Mouse (Mus musculus): ENCODE results near the gene Abcb8. TPM values are rescaled to one million over a fixed set of nuclear protein-coding genes. Genes with fewer than 3 reads are reported as not detected.

The Abcb8 gene
- polyA plus RNA-seq, 1 experiment from 2014 or later: 34.1 TPM

GRCm38 (mm10) chr5:24363467-24363866 is 30.0 kb upstream of the Abcb8 start:
- Histone ChIP-seq H3K4me1 (ENCODE audit: control insufficient read depth, insufficient read depth, low read length) (no peaks in the 10 kb centered on the region; the same call in 1 of the 2 replicates), H3K36me3 (ENCODE audit: control insufficient read depth, insufficient read depth, low read length) (no peaks in the 10 kb centered on the region), H3K9ac (ENCODE audit: low read length) (no peak overlapping the region), H3K4me3 (ENCODE audit: low read depth, low read length) (no peak overlapping the region), H3K27ac (ENCODE audit: low read depth, low read length) (no peak overlapping the region), H3K27me3 (ENCODE audit: control insufficient read depth, insufficient read depth, low read length) (no peaks in the 10 kb centered on the region), H3K4me2 (no peak overlapping the region), H3K9me3 (ENCODE audit: control insufficient read depth, low read length) (no peaks in the 10 kb centered on the region)
- ATAC-seq (ENCODE audit: low FRiP score) (no peak), DNase-seq (ENCODE audit: low spot score, missing footprints) (no peak)
- WGBS: 72% methylated on average over 2 of the region's 2 CpGs

GRCm38 (mm10) chr5:24364061-24364460 is 29.4 kb upstream of the Abcb8 start:
- H3K4me2 ChIP-seq: no peak overlapping the region
- H3K36me3 ChIP-seq (ENCODE audit: control insufficient read depth, insufficient read depth, low read length): no peaks in the 10 kb centered on the region
- H3K4me3 ChIP-seq (ENCODE audit: low read depth, low read length): no peak overlapping the region
- ATAC-seq (ENCODE audit: low FRiP score) (no peak), DNase-seq (ENCODE audit: low spot score, missing footprints) (no peak)
- H3K4me1 ChIP-seq (ENCODE audit: control insufficient read depth, insufficient read depth, low read length): no peaks in the 10 kb centered on the region; the same call in 1 of the 2 replicates
- no peaks in the 10 kb centered on the region for H3K9me3 ChIP-seq (ENCODE audit: control insufficient read depth, low read length)
- WGBS: 62% methylated on average over 3 of the region's 3 CpGs
- no peak overlapping the region for H3K9ac ChIP-seq (ENCODE audit: low read length)
- no peak overlapping the region for H3K27ac ChIP-seq (ENCODE audit: low read depth, low read length)
- H3K27me3 ChIP-seq (ENCODE audit: control insufficient read depth, insufficient read depth, low read length): no peaks in the 10 kb centered on the region

GRCm38 (mm10) chr5:24364508-24364907 is 29.0 kb upstream of the Abcb8 start, which contains the start of gene Nos3:
Nos3 (plus strand) TSS chr5:24364810.
- Histone ChIP-seq H3K4me1 (ENCODE audit: control insufficient read depth, insufficient read depth, low read length) (no peaks in the 10 kb centered on the region; the same call in 1 of the 2 replicates), H3K4me3 (ENCODE audit: low read depth, low read length) (no peak within 1 kb of the TSS), H3K9me3 (ENCODE audit: control insufficient read depth, low read length) (no peaks in the 10 kb centered on the region), H3K27me3 (ENCODE audit: control insufficient read depth, insufficient read depth, low read length) (no peaks in the 10 kb centered on the region), H3K36me3 (ENCODE audit: control insufficient read depth, insufficient read depth, low read length) (no peaks in the 10 kb centered on the region), H3K9ac (ENCODE audit: low read length) (no peak within 1 kb of the TSS), H3K27ac (ENCODE audit: low read depth, low read length) (no peak within 1 kb of the TSS), H3K4me2 (no peak within 1 kb of the TSS)
- 32% methylated on average over 12 of the region's 12 CpGs for WGBS
- no peak for ATAC-seq (ENCODE audit: low FRiP score)
- no peak for DNase-seq (ENCODE audit: low spot score, missing footprints)

GRCm38 (mm10) chr5:24364963-24365362 is 28.5 kb upstream of the Abcb8 start:
- H3K4me2 ChIP-seq: no peak overlapping the region
- no peaks in the 10 kb centered on the region for H3K27me3 ChIP-seq (ENCODE audit: control insufficient read depth, insufficient read depth, low read length)
- WGBS: 83% methylated on average over 10 of the region's 10 CpGs
- H3K4me3 ChIP-seq (ENCODE audit: low read depth, low read length): no peak overlapping the region
- no peaks in the 10 kb centered on the region; the same call in 1 of the 2 replicates for H3K4me1 ChIP-seq (ENCODE audit: control insufficient read depth, insufficient read depth, low read length)
- no peak for DNase-seq (ENCODE audit: low spot score, missing footprints)
- H3K36me3 ChIP-seq (ENCODE audit: control insufficient read depth, insufficient read depth, low read length): no peaks in the 10 kb centered on the region
- no peaks in the 10 kb centered on the region for H3K9me3 ChIP-seq (ENCODE audit: control insufficient read depth, low read length)
- H3K27ac ChIP-seq (ENCODE audit: low read depth, low read length): no peak overlapping the region
- ATAC-seq (ENCODE audit: low FRiP score): no peak
- H3K9ac ChIP-seq (ENCODE audit: low read length): no peak overlapping the region

- Histone ChIP-seq H3K4me2 (no peak overlapping the region), H3K27me3 (ENCODE audit: control insufficient read depth, insufficient read depth, low read length) (no peaks in the 10 kb centered on the region), H3K9ac (ENCODE audit: low read length) (no peak overlapping the region), H3K9me3 (ENCODE audit: control insufficient read depth, low read length) (no peaks in the 10 kb centered on the region), H3K36me3 (ENCODE audit: control insufficient read depth, insufficient read depth, low read length) (no peaks in the 10 kb centered on the region), H3K4me1 (ENCODE audit: control insufficient read depth, insufficient read depth, low read length) (no peaks in the 10 kb centered on the region; the same call in 1 of the 2 replicates), H3K27ac (ENCODE audit: low read depth, low read length) (no peak overlapping the region), H3K4me3 (ENCODE audit: low read depth, low read length) (no peak overlapping the region)
- DNase-seq (ENCODE audit: low spot score, missing footprints) (no peak), ATAC-seq (ENCODE audit: low FRiP score) (no peak)
- WGBS: 50% methylated on average over 5 of the region's 5 CpGs
Observed at GRCm38 (mm10) chr5:24365528-24365927, 27.9 kb upstream of the Abcb8 start.

- H3K9me3 ChIP-seq (ENCODE audit: control insufficient read depth, low read length): no peaks in the 10 kb centered on the region
- ATAC-seq (ENCODE audit: low FRiP score): no peak
- no peak overlapping the region for H3K4me3 ChIP-seq (ENCODE audit: low read depth, low read length)
- no peak for DNase-seq (ENCODE audit: low spot score, missing footprints)
- H3K9ac ChIP-seq (ENCODE audit: low read length): no peak overlapping the region
- H3K27ac ChIP-seq (ENCODE audit: low read depth, low read length): no peak overlapping the region
- H3K4me1 ChIP-seq (ENCODE audit: control insufficient read depth, insufficient read depth, low read length): no peaks in the 10 kb centered on the region; the same call in 1 of the 2 replicates
- no peaks in the 10 kb centered on the region for H3K36me3 ChIP-seq (ENCODE audit: control insufficient read depth, insufficient read depth, low read length)
- WGBS: 85% methylated on average over 9 of the region's 9 CpGs
- no peaks in the 10 kb centered on the region for H3K27me3 ChIP-seq (ENCODE audit: control insufficient read depth, insufficient read depth, low read length)
- H3K4me2 ChIP-seq: no peak overlapping the region
Observed at GRCm38 (mm10) chr5:24366426-24366825, 27.0 kb upstream of the Abcb8 start.

- DNase-seq (ENCODE audit: low spot score, missing footprints): no peak
- Histone ChIP-seq H3K27me3 (ENCODE audit: control insufficient read depth, insufficient read depth, low read length) (no peaks in the 10 kb centered on the region), H3K4me1 (ENCODE audit: control insufficient read depth, insufficient read depth, low read length) (no peaks in the 10 kb centered on the region), H3K4me2 (no peak overlapping the region), H3K4me3 (ENCODE audit: low read depth, low read length) (no peak overlapping the region), H3K36me3 (ENCODE audit: control insufficient read depth, insufficient read depth, low read length) (no peaks in the 10 kb centered on the region), H3K27ac (ENCODE audit: low read depth, low read length) (no peak overlapping the region), H3K9me3 (ENCODE audit: control insufficient read depth, low read length) (no peaks in the 10 kb centered on the region), H3K9ac (ENCODE audit: low read length) (no peak overlapping the region)
- ATAC-seq (ENCODE audit: low FRiP score): no peak
- WGBS: 84% methylated on average over 9 of the region's 9 CpGs
Observed at GRCm38 (mm10) chr5:24369767-24370166, 23.7 kb upstream of the Abcb8 start.

GRCm38 (mm10) chr5:24373807-24374206 is 19.7 kb upstream of the Abcb8 start:
- Histone ChIP-seq H3K36me3 (ENCODE audit: control insufficient read depth, insufficient read depth, low read length) (no peaks in the 10 kb centered on the region), H3K9ac (ENCODE audit: low read length) (no peak overlapping the region), H3K9me3 (ENCODE audit: control insufficient read depth, low read length) (no peaks in the 10 kb centered on the region), H3K4me3 (ENCODE audit: low read depth, low read length) (no peak overlapping the region), H3K4me2 (no peak overlapping the region), H3K27me3 (ENCODE audit: control insufficient read depth, insufficient read depth, low read length) (no peaks in the 10 kb centered on the region), H3K4me1 (ENCODE audit: control insufficient read depth, insufficient read depth, low read length) (no peaks in the 10 kb centered on the region), H3K27ac (ENCODE audit: low read depth, low read length) (no peak overlapping the region)
- DNase-seq (ENCODE audit: low spot score, missing footprints): no peak
- no peak for ATAC-seq (ENCODE audit: low FRiP score)
- 65% methylated on average over 5 of the region's 5 CpGs for WGBS

GRCm38 (mm10) chr5:24374216-24374615 is 19.2 kb upstream of the Abcb8 start:
- no peak for ATAC-seq (ENCODE audit: low FRiP score)
- 85% methylated on average over 6 of the region's 6 CpGs for whole genome bisulfite sequencing

More at GRCm38 (mm10) chr5:24374216-24374615, 19.2 kb upstream of the Abcb8 start:
- no peak overlapping the region for H3K4me2 ChIP-seq
- no peak for DNase-seq (ENCODE audit: low spot score, missing footprints)
- H3K4me1 ChIP-seq (ENCODE audit: control insufficient read depth, insufficient read depth, low read length): no peaks in the 10 kb centered on the region
- no peaks in the 10 kb centered on the region for H3K36me3 ChIP-seq (ENCODE audit: control insufficient read depth, insufficient read depth, low read length)
- no peak overlapping the region for H3K27ac ChIP-seq (ENCODE audit: low read depth, low read length)
- no peak overlapping the region for H3K4me3 ChIP-seq (ENCODE audit: low read depth, low read length)
- no peaks in the 10 kb centered on the region for H3K27me3 ChIP-seq (ENCODE audit: control insufficient read depth, insufficient read depth, low read length)
- H3K9ac ChIP-seq (ENCODE audit: low read length): no peak overlapping the region
- H3K9me3 ChIP-seq (ENCODE audit: control insufficient read depth, low read length): no peaks in the 10 kb centered on the region
